Mouse (Mus musculus) CH12F3 (cell line): ENCODE data around the gene Scn8a.

Source experiments
- in situ Hi-C: fragments of 300-500 bp; cut with MboI; formaldehyde crosslinking; loops from 2 replicates; pipeline ENCODE4 v1.14.3; 2020; ENCODE audit warnings: low sequenced_read_pairs

Scn8a gene

GRCm38 (mm10) chr15:100952292-100952691 is 82.6 kb downstream of the Scn8a start:
- in situ Hi-C loops: no loop called here

- in situ Hi-C loops: no loop called here
Measured at GRCm38 (mm10) chr15:100952854-100953253, 83.2 kb downstream of the Scn8a start.

GRCm38 (mm10) chr15:100953955-100954354 is 84.3 kb downstream of the Scn8a start:
- in situ Hi-C loops: no loop called here

- in situ Hi-C loops: no loop called here
Measured at GRCm38 (mm10) chr15:100954751-100955150, 85.1 kb downstream of the Scn8a start.

- in situ Hi-C loops: no loop called here
Measured at GRCm38 (mm10) chr15:100960958-100961357, 91.3 kb downstream of the Scn8a start.

GRCm38 (mm10) chr15:100961561-100961960 is 91.9 kb downstream of the Scn8a start:
- in situ Hi-C loops: no loop called here

- in situ Hi-C loops: no loop called here
Measured at GRCm38 (mm10) chr15:100971443-100971842, 101.8 kb downstream of the Scn8a start.

GRCm38 (mm10) chr15:100972795-100973194 is 103.1 kb downstream of the Scn8a start:
- in situ Hi-C loops: no loop called here

- in situ Hi-C loops: no loop called here
Measured at GRCm38 (mm10) chr15:100974679-100975078, 105.0 kb downstream of the Scn8a start.

- in situ Hi-C loops: no loop called here
Measured at GRCm38 (mm10) chr15:100983427-100984153, 113.9 kb downstream of the Scn8a start.

GRCm38 (mm10) chr15:100984154-100984893 is 114.7 kb downstream of the Scn8a start:
- in situ Hi-C loops: no loop called here

GRCm38 (mm10) chr15:100986479-100986878 is 116.8 kb downstream of the Scn8a start:
- in situ Hi-C loops: no loop called here

- in situ Hi-C loops: no loop called here
Measured at GRCm38 (mm10) chr15:100987031-100987430, 117.4 kb downstream of the Scn8a start.

- in situ Hi-C loops: no loop called here
Measured at GRCm38 (mm10) chr15:100990283-100990682, 120.6 kb downstream of the Scn8a start.

- in situ Hi-C loops: no loop called here
Measured at GRCm38 (mm10) chr15:100997090-100997489, 127.4 kb downstream of the Scn8a start.

GRCm38 (mm10) chr15:101001685-101002084 is 132.0 kb downstream of the Scn8a start:
- in situ Hi-C loops: no loop called here

GRCm38 (mm10) chr15:101002466-101002865 is 132.8 kb downstream of the Scn8a start:
- in situ Hi-C loops: no loop called here

GRCm38 (mm10) chr15:101004538-101004937 is 134.9 kb downstream of the Scn8a start:
- in situ Hi-C loops: no loop called here

- in situ Hi-C loops: no loop called here
Measured at GRCm38 (mm10) chr15:101005717-101006116, 136.1 kb downstream of the Scn8a start.

GRCm38 (mm10) chr15:101006251-101007040 is 136.8 kb downstream of the Scn8a start:
- in situ Hi-C loops: no loop called here

GRCm38 (mm10) chr15:101007236-101007635 is 137.6 kb downstream of the Scn8a start:
- in situ Hi-C loops: no loop called here
